Comparison of ENCODE assay signal across 8 mouse cellular contexts in the genomic region with DNA sequence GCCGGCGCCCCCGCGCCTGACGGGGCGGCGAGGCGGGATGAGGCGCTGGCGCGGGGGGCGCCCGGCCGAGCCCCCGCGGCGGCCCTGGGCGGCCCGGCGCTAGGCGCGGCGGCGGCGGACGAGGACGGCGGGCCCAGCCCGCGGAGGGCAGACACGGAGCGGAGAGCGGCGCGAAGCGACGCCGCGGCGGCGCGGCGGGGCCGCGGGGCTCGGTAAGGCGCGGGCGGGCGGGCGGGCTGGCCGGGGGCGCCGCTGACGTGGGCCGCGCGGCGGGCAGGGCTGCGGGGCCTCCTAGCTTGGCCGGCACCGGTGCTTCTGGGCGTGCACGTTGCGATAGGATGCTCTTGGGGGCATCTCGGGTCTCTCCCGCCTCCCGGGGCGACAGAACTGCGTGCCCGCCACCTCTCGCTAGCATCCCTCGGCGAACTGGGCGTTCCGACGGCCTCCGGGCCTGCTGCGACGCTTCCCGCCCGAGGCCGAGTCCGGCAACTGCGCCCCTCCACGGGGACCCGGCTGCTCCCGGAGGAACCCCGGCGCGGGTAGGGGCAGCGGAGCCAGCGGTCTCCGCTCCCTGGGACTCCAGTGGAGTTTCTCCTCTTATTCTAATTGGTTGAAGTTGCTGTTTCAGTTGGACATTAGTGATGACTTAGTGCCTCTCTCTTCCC.
A peak's percentile ranks its signal among the peaks of the same experiment; 100 is the strongest.
DNase-seq lines count a peak whose midpoint lies in the region; ATAC-seq and TF ChIP-seq lines count a peak whose summit lies in the region.

No protein-coding gene starts in this region.

- peak; percentile 26 to 64 for DNase-seq in urinary bladder, adult 18-20 months (ENCODE audit: low spot score in 2 of 2)
- DNase-seq in urinary bladder, postnatal 10 days (ENCODE audit: low spot score) = no peak
- DNase-seq in embryonic facial prominence, embryonic 14.5 days (ENCODE audit: low spot score) = peak; percentile 35
- DNase-seq in liver, postnatal 0 days = peak; percentile 58
- DNase-seq in urinary bladder, postnatal 14 days (ENCODE audit: low spot score) = peak; percentile 43

- H3K9me3 ChIP-seq in embryonic facial prominence, embryonic 14.5 days (ENCODE audit: control insufficient read depth, low read length) = no peaks in the 10 kb centered on the region
- H3K9me3 ChIP-seq in heart, embryonic 11.5 days (replicated peaks; ENCODE audit: control insufficient read depth, low read length) = no peaks in the 10 kb centered on the region
- H3K9me3 ChIP-seq in kidney, embryonic 14.5 days (ENCODE audit: control insufficient read depth, low read length) = no peaks in the 10 kb centered on the region
- no peaks in the 10 kb centered on the region for H3K9me3 ChIP-seq in liver, postnatal 0 days (ENCODE audit: low read length)
- H3K9me3 ChIP-seq in neural tube, embryonic 15.5 days (replicated peaks) = no peaks in the 10 kb centered on the region

- no peak for TF ChIP-seq EP300 in liver, postnatal 0 days (IDR thresholded peaks at IDR 0.05; ENCODE audit: low read depth)

- ATAC-seq in embryonic facial prominence, embryonic 14.5 days (ENCODE audit: low read depth) = peak; percentile 58
- ATAC-seq in heart, embryonic 11.5 days (replicated peaks; ENCODE audit: insufficient number of reproducible peaks, low FRiP score, low TSS enrichment) = peak; percentile 44; the same call in 1 of the 2 replicates
- peak; percentile 64 for ATAC-seq in kidney, embryonic 14.5 days (ENCODE audit: low FRiP score, low TSS enrichment)
- ATAC-seq in liver, postnatal 0 days = peak; percentile 62
- ATAC-seq in neural tube, embryonic 15.5 days (ENCODE audit: low FRiP score) = peak; percentile 69

- no peaks in the 10 kb centered on the region for H3K36me3 ChIP-seq in embryonic facial prominence, embryonic 14.5 days (ENCODE audit: control insufficient read depth, insufficient read depth, low read length)
- H3K36me3 ChIP-seq in heart, embryonic 11.5 days (ENCODE audit: control insufficient read depth, insufficient read depth, low read length) = no peaks in the 10 kb centered on the region
- no peaks in the 10 kb centered on the region for H3K36me3 ChIP-seq in kidney, embryonic 14.5 days (ENCODE audit: control insufficient read depth, insufficient read depth, low read length)
- H3K36me3 ChIP-seq in liver, postnatal 0 days (replicated peaks; ENCODE audit: insufficient read depth, low read length) = no peaks in the 10 kb centered on the region
- H3K36me3 ChIP-seq in neural tube, embryonic 15.5 days = no peaks in the 10 kb centered on the region

- peak overlapping the region; percentile 83 for H3K4me2 ChIP-seq in embryonic facial prominence, embryonic 14.5 days (ENCODE audit: low read depth, low read length)
- H3K4me2 ChIP-seq in heart, embryonic 11.5 days = peak overlapping the region; percentile 83
- H3K4me2 ChIP-seq in kidney, embryonic 14.5 days (replicated peaks; ENCODE audit: low read depth, low read length) = peak overlapping the region; percentile 84
- H3K4me2 ChIP-seq in liver, postnatal 0 days (ENCODE audit: low read depth, low read length) = peak overlapping the region; percentile 69
- peak overlapping the region; percentile 76 for H3K4me2 ChIP-seq in neural tube, embryonic 15.5 days

- peaks cover 13% of the 10 kb centered on the region for H3K4me1 ChIP-seq in embryonic facial prominence, embryonic 14.5 days (ENCODE audit: control insufficient read depth, insufficient read depth, low read length)
- H3K4me1 ChIP-seq in heart, embryonic 11.5 days (ENCODE audit: control insufficient read depth, insufficient read depth, low read length) = peaks cover 37% of the 10 kb centered on the region
- H3K4me1 ChIP-seq in kidney, embryonic 14.5 days (ENCODE audit: control insufficient read depth, insufficient read depth, low read length) = peaks cover 21% of the 10 kb centered on the region
- peaks cover 7% of the 10 kb centered on the region for H3K4me1 ChIP-seq in liver, postnatal 0 days (ENCODE audit: insufficient read depth)
- peaks cover 36% of the 10 kb centered on the region for H3K4me1 ChIP-seq in neural tube, embryonic 15.5 days

- H3K27me3 ChIP-seq in embryonic facial prominence, embryonic 14.5 days (replicated peaks; ENCODE audit: control insufficient read depth, insufficient read depth, low read length) = no peaks in the 10 kb centered on the region
- H3K27me3 ChIP-seq in heart, embryonic 11.5 days (ENCODE audit: control insufficient read depth, insufficient read depth, low read length) = no peaks in the 10 kb centered on the region
- H3K27me3 ChIP-seq in kidney, embryonic 14.5 days (ENCODE audit: control insufficient read depth, insufficient read depth, low read length) = no peaks in the 10 kb centered on the region
- H3K27me3 ChIP-seq in liver, postnatal 0 days (ENCODE audit: insufficient read depth, low read length) = peaks cover 16% of the 10 kb centered on the region
- H3K27me3 ChIP-seq in neural tube, embryonic 15.5 days (replicated peaks) = no peaks in the 10 kb centered on the region

- no peak for TF ChIP-seq CTCF in liver, postnatal 0 days (IDR thresholded peaks at IDR 0.05; ENCODE audit: low read depth)

- peak overlapping the region; percentile 86 for H3K9ac ChIP-seq in embryonic facial prominence, embryonic 14.5 days (ENCODE audit: low read depth, low read length)
- H3K9ac ChIP-seq in heart, embryonic 11.5 days (ENCODE audit: low read depth, low read length) = peak overlapping the region; percentile 87
- H3K9ac ChIP-seq in kidney, embryonic 14.5 days (ENCODE audit: low read depth, low read length) = peak overlapping the region; percentile 87
- H3K9ac ChIP-seq in liver, postnatal 0 days (replicated peaks) = peak overlapping the region; percentile 67
- H3K9ac ChIP-seq in neural tube, embryonic 15.5 days (replicated peaks) = peak overlapping the region; percentile 93

- H3K27ac ChIP-seq in embryonic facial prominence, embryonic 14.5 days (replicated peaks; ENCODE audit: low read depth, low read length) = peak overlapping the region; percentile 85
- H3K27ac ChIP-seq in heart, embryonic 11.5 days (ENCODE audit: low read depth, low read length) = peak overlapping the region; percentile 64
- H3K27ac ChIP-seq in kidney, embryonic 14.5 days (ENCODE audit: low read depth, low read length) = no peak overlapping the region; the same call in 1 of the 2 replicates
- H3K27ac ChIP-seq in liver, postnatal 0 days (ENCODE audit: low read depth) = peak overlapping the region; percentile 53; the same call in 1 of the 2 replicates
- H3K27ac ChIP-seq in neural tube, embryonic 15.5 days (replicated peaks) = peak overlapping the region; percentile 92

- peak overlapping the region; percentile 80 for H3K4me3 ChIP-seq in embryonic facial prominence, embryonic 14.5 days (ENCODE audit: low read depth, low read length)
- peak overlapping the region; percentile 78 for H3K4me3 ChIP-seq in heart, embryonic 11.5 days (ENCODE audit: low read depth, low read length)
- H3K4me3 ChIP-seq in kidney, embryonic 14.5 days (ENCODE audit: low read length) = peak overlapping the region; percentile 85
- peak overlapping the region; percentile 55 for H3K4me3 ChIP-seq in liver, postnatal 0 days (ENCODE audit: low read depth, low read length)
- H3K4me3 ChIP-seq in neural tube, embryonic 15.5 days (replicated peaks) = peak overlapping the region; percentile 90

- 0% methylated on average over 8 of the region's 94 CpGs for WGBS in embryonic facial prominence, embryonic 14.5 days
- 0% methylated on average over 30 of the region's 94 CpGs for whole genome bisulfite sequencing in heart, embryonic 11.5 days (ENCODE audit: insufficient replicate concordance)
- 0% methylated on average over 28 of the region's 94 CpGs for WGBS in kidney, embryonic 14.5 days
- 0% methylated on average over 32 of the region's 94 CpGs for WGBS in liver, postnatal 0 days (ENCODE audit: insufficient replicate concordance)
- under 1% methylated on average over 43 of the region's 94 CpGs for WGBS in neural tube, embryonic 15.5 days
